Mouse (Mus musculus) megakaryocyte, embryonic 14.5 days (primary cell): ENCODE results near the gene Adpgk.

ENCODE experiments used
- FLI1 ChIP-seq: IDR thresholded peaks from 2 replicates; pipeline ENCODE4 v1.6.1; 2012; ENCODE audit warnings: low read length, inconsistent platforms, mixed read lengths
- GATA1 ChIP-seq: IDR thresholded peaks from 3 replicates; pipeline ENCODE4 v1.6.1; 2012; ENCODE audit warnings: mixed read lengths, low read length, inconsistent platforms, borderline replicate concordance

DNA sequence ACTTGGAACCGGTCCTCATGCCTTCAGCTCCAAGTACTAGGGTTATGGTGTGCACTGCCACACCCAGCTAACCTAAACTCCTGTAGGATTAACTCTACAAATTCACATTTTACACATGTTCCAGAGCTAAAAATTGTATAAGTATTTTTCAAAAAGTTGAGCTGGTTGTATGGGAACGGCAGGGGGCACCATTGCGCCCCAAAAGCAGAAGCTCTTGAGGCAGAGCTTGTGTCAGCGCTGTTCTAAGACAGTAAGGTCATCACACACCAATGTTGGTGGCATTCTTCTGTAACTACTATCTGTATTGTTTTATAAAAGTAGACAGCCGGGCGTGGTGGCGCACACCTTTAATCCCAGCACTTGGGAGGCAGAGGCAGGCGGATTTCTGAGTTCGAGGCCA, 48.6 kb downstream of the Adpgk start:
- TF ChIP-seq GATA1 (no peak), FLI1 (no peak)
